Mouse (Mus musculus): ENCODE data around the gene Grik5.

Gene Grik5

GRCm38 (mm10) chr7:25035916-25036315 lies 36.2 kb downstream of the Grik5 start:
- no peak for DNase-seq (ENCODE audit: extremely low read depth, low read depth, low spot score)

GRCm38 (mm10) chr7:25034796-25035195 lies 37.4 kb downstream of the Grik5 start:
- no peak for DNase-seq (ENCODE audit: extremely low read depth, low read depth, low spot score)

GRCm38 (mm10) chr7:25031528-25031927 lies 40.6 kb downstream of the Grik5 start:
- no peak for DNase-seq (ENCODE audit: extremely low read depth, low read depth, low spot score)

GRCm38 (mm10) chr7:25030032-25030753 lies 42.0 kb downstream of the Grik5 start:
- no peak for DNase-seq (ENCODE audit: extremely low read depth, low read depth, low spot score)

GRCm38 (mm10) chr7:25026452-25026851 lies 45.7 kb downstream of the Grik5 start:
- no peak for DNase-seq (ENCODE audit: extremely low read depth, low read depth, low spot score)

GRCm38 (mm10) chr7:25025855-25026439 lies 46.2 kb downstream of the Grik5 start:
- DNase-seq (ENCODE audit: extremely low read depth, low read depth, low spot score) = no peak

- DNase-seq (ENCODE audit: extremely low read depth, low read depth, low spot score) = no peak
These were observed 60.6 kb downstream of the Grik5 start for GRCm38 (mm10) chr7:25011592-25011991.

GRCm38 (mm10) chr7:25010090-25010913 lies 61.8 kb downstream of the Grik5 start:
- DNase-seq (ENCODE audit: extremely low read depth, low read depth, low spot score) = no peak

GRCm38 (mm10) chr7:25009099-25009700 lies 62.9 kb downstream of the Grik5 start:
- no peak for DNase-seq (ENCODE audit: extremely low read depth, low read depth, low spot score)

GRCm38 (mm10) chr7:25008635-25009034 lies 63.5 kb downstream of the Grik5 start:
- DNase-seq (ENCODE audit: extremely low read depth, low read depth, low spot score) = no peak

GRCm38 (mm10) chr7:25007609-25008374 lies 64.4 kb downstream of the Grik5 start:
- DNase-seq (ENCODE audit: extremely low read depth, low read depth, low spot score) = no peak

- DNase-seq (ENCODE audit: extremely low read depth, low read depth, low spot score) = no peak
These were observed 65.4 kb downstream of the Grik5 start for GRCm38 (mm10) chr7:25006586-25007364.

- no peak for DNase-seq (ENCODE audit: extremely low read depth, low read depth, low spot score)
These were observed 66.0 kb downstream of the Grik5 start for GRCm38 (mm10) chr7:25006171-25006570.

GRCm38 (mm10) chr7:25005421-25006065 lies 66.6 kb downstream of the Grik5 start, which contains the start of gene Atp1a3:
TSS of gene Atp1a3 (minus strand) at chr7:25005958.
- DNase-seq (ENCODE audit: extremely low read depth, low read depth, low spot score) = no peak

GRCm38 (mm10) chr7:25004806-25005205 lies 67.3 kb downstream of the Grik5 start:
- no peak for DNase-seq (ENCODE audit: extremely low read depth, low read depth, low spot score)

- DNase-seq (ENCODE audit: extremely low read depth, low read depth, low spot score) = no peak
These were observed 68.2 kb downstream of the Grik5 start for GRCm38 (mm10) chr7:25003820-25004388.

GRCm38 (mm10) chr7:25003291-25003690 lies 68.9 kb downstream of the Grik5 start:
- DNase-seq (ENCODE audit: extremely low read depth, low read depth, low spot score) = no peak

- DNase-seq (ENCODE audit: extremely low read depth, low read depth, low spot score) = no peak
These were observed 71.4 kb downstream of the Grik5 start for GRCm38 (mm10) chr7:25000711-25001110.

- no peak for DNase-seq (ENCODE audit: extremely low read depth, low read depth, low spot score)
These were observed 71.9 kb downstream of the Grik5 start for GRCm38 (mm10) chr7:25000211-25000610.
